ENCODE assay signal across 8 mouse cellular contexts in the genomic region with DNA sequence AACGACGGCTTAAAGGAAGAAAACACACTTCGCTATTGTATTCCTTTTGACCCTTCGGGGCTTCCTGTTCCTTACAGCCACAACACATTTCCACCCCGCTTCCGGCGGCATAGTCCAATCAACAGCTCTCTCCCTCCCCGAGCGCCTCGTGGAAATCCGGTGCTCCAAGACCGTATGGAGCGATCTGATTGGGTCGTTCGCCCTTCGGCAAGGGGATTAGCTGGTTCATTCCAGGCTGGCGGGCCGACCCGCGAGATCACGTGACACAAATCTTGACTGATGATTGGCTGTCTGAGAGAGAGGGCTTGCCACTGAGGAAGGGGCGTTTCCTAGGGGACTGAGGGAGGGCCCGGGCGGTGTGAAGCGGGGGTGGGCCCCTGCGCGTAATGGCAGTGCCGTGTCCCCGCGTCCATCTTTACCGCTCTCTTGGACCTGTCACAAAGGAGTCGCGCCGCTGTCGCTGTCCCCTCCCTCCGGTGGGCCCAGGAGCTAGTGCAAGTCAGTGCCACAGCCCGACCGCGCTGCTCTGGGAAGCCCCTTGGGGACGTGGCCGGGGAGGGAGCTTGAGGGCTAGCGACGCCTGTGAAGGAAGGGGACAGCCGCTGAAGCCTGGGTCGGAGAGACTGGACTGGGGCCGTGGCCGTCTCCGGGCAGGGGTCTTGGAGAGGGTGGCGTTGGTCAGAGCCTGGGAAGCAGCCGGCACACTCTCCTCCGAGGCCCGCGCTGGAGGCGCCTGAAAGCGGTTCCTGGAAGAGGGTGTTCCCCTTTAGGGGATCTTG. TPM values are rescaled to one million over a fixed set of nuclear protein-coding genes. Genes with fewer than 3 reads are reported as not detected.
DNase-seq lines count a peak whose midpoint lies in the region; ATAC-seq and TF ChIP-seq lines count a peak whose summit lies in the region.

Gene Rspry1, plus strand, starts transcription at position 331 of the 779 bp plus-strand sequence.
Gene Fam192a, minus strand, starts transcription at position 391 of the 779 bp plus-strand sequence.

- H3K27ac ChIP-seq in gastrocnemius, adult 2 months, result peak within 1 kb of the TSS; percentile 97
- peak within 1 kb of the TSS; percentile 97 for H3K27ac ChIP-seq in hindbrain, postnatal 0 days
- peak within 1 kb of the TSS; percentile 91 for H3K27ac ChIP-seq in left cerebral cortex, adult 2 months

- no peaks in the 10 kb centered on the region for H3K9me3 ChIP-seq in hindbrain, postnatal 0 days (ENCODE audit: low read length)

- H3K4me1 ChIP-seq in hindbrain, postnatal 0 days (ENCODE audit: insufficient read depth, low read length), result peaks cover 16% of the 10 kb centered on the region; the same call in 1 of the 2 replicates

- peak within 1 kb of the TSS; percentile 100 for H3K4me2 ChIP-seq in hindbrain, postnatal 0 days (ENCODE audit: low read depth, low read length)

- peak within 1 kb of the TSS; percentile 93 for H3K9ac ChIP-seq in hindbrain, postnatal 0 days (replicated peaks; ENCODE audit: low read length)

- DNase-seq in ZHBTc4 (ENCODE audit: low read depth, low spot score), result peak; percentile 100
- DNase-seq in gastrocnemius, adult 2 months, result peak; percentile 99
- peak; percentile 100 for DNase-seq in hindbrain, postnatal 0 days (ENCODE audit: low spot score)
- DNase-seq in left cerebral cortex, adult 2 months (ENCODE audit: extremely low spot score in 1 of 2, low spot score in 2 of 2), result peak; percentile 100
- DNase-seq in right cerebral cortex, adult 2 months (ENCODE audit: low spot score in 2 of 2), result peak; percentile 100
- DNase-seq in urinary bladder, postnatal 14 days (ENCODE audit: low spot score), result peak; percentile 100

- no peaks in the 10 kb centered on the region for H3K36me3 ChIP-seq in hindbrain, postnatal 0 days (ENCODE audit: insufficient read depth, low read length)

- peak within 1 kb of the TSS; percentile 100 for H3K4me3 ChIP-seq in gastrocnemius, adult 2 months
- peak within 1 kb of the TSS; percentile 98 for H3K4me3 ChIP-seq in hindbrain, postnatal 0 days (ENCODE audit: low read length)
- peak within 1 kb of the TSS; percentile 99 for H3K4me3 ChIP-seq in left cerebral cortex, adult 2 months

- intact Hi-C loops in gastrocnemius, adult 2 months (cut with DNase I), result loop anchor here (2.0 kb wide), 1 partner anchor 103 kb away; no protein-coding TSS in a partner anchor
- intact Hi-C loops in left cerebral cortex, adult 2 months (cut with DNase I), result loop anchor here (5.0 kb wide), 1 partner anchor 211 kb away; the partner anchor contains the start of gene Ccl17

- WGBS in hindbrain, postnatal 0 days, result under 1% methylated on average over 55 of the region's 55 CpGs

- peak; percentile 96 for ATAC-seq in common myeloid progenitor, adult 5-6 weeks (replicated peaks; ENCODE audit: low read depth, poor library complexity, severe bottlenecking)
- peak; percentile 100 for ATAC-seq in hindbrain, postnatal 0 days
- ATAC-seq in megakaryocyte, adult 5-6 weeks (ENCODE audit: poor library complexity, severe bottlenecking), result peak; percentile 90

- H3K27me3 ChIP-seq in hindbrain, postnatal 0 days (ENCODE audit: insufficient read depth, low read length), result no peaks in the 10 kb centered on the region

- no peak; the same call in 1 of the 2 replicates for TF ChIP-seq CTCF in gastrocnemius, adult 2 months (IDR thresholded peaks at IDR 0.05)
- no peak for TF ChIP-seq CTCF in hindbrain, postnatal 0 days (IDR thresholded peaks at IDR 0.05; ENCODE audit: low read depth)
- TF ChIP-seq CTCF in left cerebral cortex, adult 2 months (IDR thresholded peaks at IDR 0.05), result no peak

RNA-seq across cellular contexts. Expression of gene Rspry1, which starts in this region (rescaled TPM):
- total RNA-seq in common myeloid progenitor, adult 5-6 weeks (2017), result 37.1 and 42.9 TPM in 2 replicates
- 10 to 100 TPM in 1 of 2 experiments, 1 to 10 TPM in 1; 8.5 to 10.8 TPM for total RNA-seq in gastrocnemius, adult 2 months (2021)
- 29.6 and 36.1 TPM in 2 replicates for total RNA-seq in hindbrain, postnatal 0 days (2014; rRNA removed)
- polyA plus RNA-seq in hindbrain, postnatal 0 days (2015; fragmentation: Nextera tagmentation; extraction: Ambion mirVana), result 31.4 and 34.1 TPM in 2 replicates
- total RNA-seq in left cerebral cortex, adult 2 months (2021), result 10 to 100 TPM; 28.1 to 32.9 TPM
- 31.8 and 36.4 TPM in 2 replicates for total RNA-seq in megakaryocyte, adult 5-6 weeks (2015)
- 34.2 and 35.3 TPM in 2 replicates for total RNA-seq in megakaryocyte, adult 5-6 weeks (2017)

RNA-seq across cellular contexts. Expression of gene Fam192a, which starts in this region (rescaled TPM):
- 104 and 157 TPM in 2 replicates for total RNA-seq in common myeloid progenitor, adult 5-6 weeks (2017)
- 10 to 100 TPM; 17.9 to 22.6 TPM for total RNA-seq in gastrocnemius, adult 2 months (2021)
- total RNA-seq in hindbrain, postnatal 0 days (2014; rRNA removed), result 24.4 and 32.7 TPM in 2 replicates
- polyA plus RNA-seq in hindbrain, postnatal 0 days (2015; fragmentation: Nextera tagmentation; extraction: Ambion mirVana), result 64.6 and 66.9 TPM in 2 replicates
- total RNA-seq in left cerebral cortex, adult 2 months (2021), result 10 to 100 TPM; 34.8 to 38.3 TPM
- 27.8 and 33.4 TPM in 2 replicates for total RNA-seq in megakaryocyte, adult 5-6 weeks (2015)
- total RNA-seq in megakaryocyte, adult 5-6 weeks (2017), result 93.2 and 103 TPM in 2 replicates

Comparison
In these comparisons a context has a peak if more than half of its experiments do, and no peak if none do; other contexts are left out.
1. Peak in every context shown above with its lines: DNase-seq, ATAC-seq, H3K4me3 ChIP-seq and H3K27ac ChIP-seq.